Mouse (Mus musculus) brain, embryonic 14.5 days (tissue): Measurements from ENCODE around the gene Gm20517. TPM values are rescaled to one million over a fixed set of nuclear protein-coding genes. Genes with fewer than 3 reads are reported as not detected.
"Not testable (repeated sequence)": the region's sequence is repeated elsewhere in the genome, so short reads cannot be mapped to it uniquely, and the experiment has no call there.

Experiments used
- DNase-seq: peaks from one replicate; pipeline ENCODE4 v3.0.0-alpha.2; 2011; ENCODE audit warnings: low read depth
- CTCF ChIP-seq: fragments of 200-500 bp; IDR thresholded peaks from 2 replicates; pipeline ENCODE4 v1.5.1; 2012; ENCODE audit warnings: inconsistent platforms, mild to moderate bottlenecking, moderate library complexity, borderline replicate concordance; ENCODE audit not compliant: insufficient read depth, insufficient read length; ENCODE audit errors: extremely low read depth
- POLR2A ChIP-seq: fragments of 200-500 bp; IDR thresholded peaks from 2 replicates; pipeline ENCODE4 v1.6.1; 2012; ENCODE audit warnings: mild to moderate bottlenecking, inconsistent platforms, borderline replicate concordance; ENCODE audit not compliant: poor library complexity, insufficient read depth, insufficient read length, severe bottlenecking; ENCODE audit errors: extremely low read depth
- polyA plus RNA-seq: library from polyadenylated mRNA; depleted of rRNA; stranded (reverse); fragments of >200 nt; gene quantifications from 2 replicates; pipeline ENCODE4 v1.2.3, GENCODE M21; 2012

Gm20517 gene
- polyA plus RNA-seq, 1 experiment: 2.6 TPM

GRCm38 (mm10) chr17:47597838-47598579 is 13.4 kb upstream of the Gm20517 start:
- peak; percentile 69 for DNase-seq

GRCm38 (mm10) chr17:47598580-47599304 is 12.6 kb upstream of the Gm20517 start:
- DNase-seq: not testable (repeated sequence)

More at GRCm38 (mm10) chr17:47597838-47598579, 13.4 kb upstream of the Gm20517 start:
- TF ChIP-seq CTCF (peak; percentile 74), POLR2A (no peak)

GRCm38 (mm10) chr17:47599511-47600297 is 11.7 kb upstream of the Gm20517 start:
- TF ChIP-seq CTCF (no peak), POLR2A (no peak)

GRCm38 (mm10) chr17:47600601-47601388 is 10.6 kb upstream of the Gm20517 start:
- no peak for TF ChIP-seq CTCF
- no peak for TF ChIP-seq POLR2A
- no peak for DNase-seq

More at GRCm38 (mm10) chr17:47599511-47600297, 11.7 kb upstream of the Gm20517 start:
- DNase-seq: no peak

- no peak for DNase-seq
- no peak for TF ChIP-seq CTCF
- TF ChIP-seq POLR2A: no peak
Observed at GRCm38 (mm10) chr17:47601389-47601755, 10.0 kb upstream of the Gm20517 start.

GRCm38 (mm10) chr17:47602289-47602688 is 9.1 kb upstream of the Gm20517 start:
- no peak for DNase-seq
- TF ChIP-seq CTCF: no peak
- TF ChIP-seq POLR2A: no peak

GRCm38 (mm10) chr17:47606220-47606619 is 5.2 kb upstream of the Gm20517 start:
- TF ChIP-seq POLR2A (no peak), CTCF (peak; percentile 10; the same call in 1 of the 2 replicates)
- no peak for DNase-seq

- TF ChIP-seq POLR2A (no peak), CTCF (no peak)
- no peak for DNase-seq
Observed at GRCm38 (mm10) chr17:47609182-47609581, 2.2 kb upstream of the Gm20517 start.

- DNase-seq: no peak
- no peak for TF ChIP-seq POLR2A
Observed at GRCm38 (mm10) chr17:47611661-47611982, 233 bp downstream of the Gm20517 start.

GRCm38 (mm10) chr17:47614018-47614417 is 2.6 kb downstream of the Gm20517 start:
- no peak for DNase-seq
- TF ChIP-seq CTCF: peak; percentile 54
- TF ChIP-seq POLR2A: no peak

- TF ChIP-seq POLR2A: no peak
- TF ChIP-seq CTCF: no peak
- no peak for DNase-seq
Observed at GRCm38 (mm10) chr17:47616119-47616518, 4.7 kb downstream of the Gm20517 start.

- TF ChIP-seq POLR2A: no peak
- TF ChIP-seq CTCF: no peak
- DNase-seq: no peak
Observed at GRCm38 (mm10) chr17:47616652-47617051, 5.3 kb downstream of the Gm20517 start.
